Mouse (Mus musculus) retina, postnatal 7 days (tissue): ENCODE results near the gene Ppil3.
A peak's percentile ranks its signal among the peaks of the same experiment; 100 is the strongest.

Experiments
- DNase-seq: peaks from one replicate; pipeline ENCODE4 v3.0.0-alpha.2; 2012; ENCODE audit warnings: low read depth, low spot score

The Ppil3 gene

DNA sequence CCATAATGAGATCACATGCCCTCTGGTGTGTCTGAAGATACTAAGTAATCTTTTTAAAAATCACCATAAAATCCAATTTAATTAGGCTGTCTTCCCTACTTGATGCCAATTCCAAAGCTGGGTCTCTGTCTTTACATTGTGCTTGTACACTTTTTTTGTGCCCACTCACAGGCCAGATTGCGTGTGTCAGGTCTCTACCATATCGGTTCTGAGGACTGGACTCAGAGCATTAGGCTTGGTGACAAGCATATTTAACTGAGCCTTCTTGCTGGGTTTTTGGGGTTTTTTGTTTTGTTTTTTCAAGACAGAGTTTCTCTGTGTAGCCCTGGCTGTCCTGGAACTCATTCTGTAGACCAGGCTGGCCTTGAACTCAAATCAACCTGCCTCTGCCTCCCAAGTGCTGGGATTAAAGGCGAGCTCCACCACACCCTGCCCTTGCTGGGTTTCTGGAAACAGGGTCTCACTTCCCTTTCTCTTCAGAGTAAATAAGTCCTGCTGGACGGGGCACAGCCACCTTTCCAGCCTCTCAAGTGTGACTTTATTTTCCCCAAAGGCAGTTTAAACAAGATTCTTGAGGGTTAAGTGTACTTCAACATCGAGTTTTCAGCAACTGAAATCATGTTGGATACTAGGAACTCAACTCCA lies 35.6 kb downstream of the Ppil3 start:
- no peak for DNase-seq

GRCm38 (mm10) chr1:58408141-58408540 lies 37.1 kb downstream of the Ppil3 start:
- DNase-seq, result no peak

GRCm38 (mm10) chr1:58407321-58407720 lies 38.0 kb downstream of the Ppil3 start:
- no peak for DNase-seq

- DNase-seq, result no peak
Measured at GRCm38 (mm10) chr1:58403745-58404144, 41.5 kb downstream of the Ppil3 start.

- DNase-seq, result no peak
Measured at GRCm38 (mm10) chr1:58401396-58401795, 43.9 kb downstream of the Ppil3 start.

GRCm38 (mm10) chr1:58397731-58398130 lies 47.6 kb downstream of the Ppil3 start:
- no peak for DNase-seq

DNA sequence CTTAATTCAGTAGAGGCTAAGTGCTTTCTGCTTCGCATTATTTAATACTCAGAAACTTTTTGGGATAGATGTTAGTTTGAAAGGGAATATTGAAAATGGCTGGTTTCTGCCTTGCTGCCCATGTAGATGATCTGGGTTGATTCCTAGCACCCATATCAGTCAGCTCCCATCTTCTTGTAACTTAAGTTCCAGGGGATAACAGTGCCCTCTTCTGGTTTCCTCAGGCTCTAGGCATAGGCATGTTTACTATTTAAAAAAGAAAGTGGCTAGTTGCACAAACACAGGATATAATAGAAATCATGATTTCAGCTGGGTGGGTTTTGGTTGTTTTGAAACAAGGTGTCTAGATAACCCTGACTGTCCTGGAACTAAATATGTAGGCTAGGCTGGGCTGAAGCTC lies 49.1 kb downstream of the Ppil3 start:
- no peak for DNase-seq

DNA sequence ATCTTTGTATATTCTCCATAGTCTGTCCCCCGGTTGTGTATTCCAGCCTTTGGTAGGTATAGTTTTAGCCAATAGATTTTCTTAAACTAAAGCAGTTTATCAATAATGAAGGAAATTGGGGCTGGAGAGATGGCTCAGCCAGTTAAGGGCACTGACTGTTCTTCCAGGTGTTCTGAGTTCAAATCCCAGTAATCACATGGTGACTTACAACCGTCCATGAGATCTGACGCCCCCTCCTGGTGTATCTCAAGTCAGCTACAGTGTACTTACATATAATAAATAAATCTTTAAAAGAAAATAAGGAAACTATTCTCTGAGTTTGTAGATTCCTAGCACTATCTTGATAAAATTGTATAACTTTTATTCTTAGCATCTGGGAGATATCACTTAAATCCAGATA lies 49.9 kb downstream of the Ppil3 start:
- DNase-seq, result no peak

DNA sequence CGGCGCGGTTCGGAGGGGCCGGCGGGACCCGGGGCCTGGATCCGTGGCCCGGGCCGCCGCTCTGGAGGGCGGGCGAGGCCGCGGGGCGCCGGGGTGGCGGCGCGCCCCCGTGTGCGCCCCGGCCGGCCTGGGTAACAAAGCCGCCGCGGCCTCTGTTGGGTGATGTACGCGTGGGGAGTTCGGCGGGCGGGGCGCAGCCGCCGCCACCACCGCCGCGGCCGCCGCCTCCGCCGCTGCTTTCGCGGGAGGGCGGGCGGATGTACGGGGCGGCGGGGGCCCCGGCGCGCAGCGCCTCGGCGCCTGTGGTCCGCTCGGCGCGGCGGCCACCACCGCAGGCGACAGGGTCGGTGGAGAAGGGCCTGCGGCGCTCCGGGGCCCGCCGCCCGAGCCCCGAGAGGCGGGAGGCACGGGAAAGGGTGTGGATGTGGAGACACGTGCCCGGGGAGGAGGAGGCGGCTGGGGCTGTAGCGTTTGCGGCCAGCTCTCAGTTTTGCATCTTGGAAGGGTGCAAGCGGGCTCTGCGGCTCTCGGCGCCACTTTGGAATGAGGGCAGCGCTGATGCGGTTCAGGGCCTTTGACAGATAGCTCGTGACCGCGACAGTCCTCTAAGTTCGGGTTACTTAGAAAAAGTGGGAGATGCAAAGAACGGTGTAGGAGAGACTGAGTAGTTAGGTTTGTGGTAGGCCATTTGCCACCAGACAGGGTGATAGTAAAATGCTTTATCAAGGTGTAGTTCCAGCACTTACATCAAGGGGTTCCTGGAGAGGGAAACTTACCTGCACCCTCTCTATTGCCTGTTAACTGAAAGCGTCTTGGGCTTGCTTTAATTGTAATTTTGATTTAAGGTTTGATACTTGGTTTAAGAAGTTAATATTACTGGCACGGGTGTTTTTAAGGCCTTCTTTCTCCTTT lies 51.7 kb downstream of the Ppil3 start:
- DNase-seq, result no peak

DNA sequence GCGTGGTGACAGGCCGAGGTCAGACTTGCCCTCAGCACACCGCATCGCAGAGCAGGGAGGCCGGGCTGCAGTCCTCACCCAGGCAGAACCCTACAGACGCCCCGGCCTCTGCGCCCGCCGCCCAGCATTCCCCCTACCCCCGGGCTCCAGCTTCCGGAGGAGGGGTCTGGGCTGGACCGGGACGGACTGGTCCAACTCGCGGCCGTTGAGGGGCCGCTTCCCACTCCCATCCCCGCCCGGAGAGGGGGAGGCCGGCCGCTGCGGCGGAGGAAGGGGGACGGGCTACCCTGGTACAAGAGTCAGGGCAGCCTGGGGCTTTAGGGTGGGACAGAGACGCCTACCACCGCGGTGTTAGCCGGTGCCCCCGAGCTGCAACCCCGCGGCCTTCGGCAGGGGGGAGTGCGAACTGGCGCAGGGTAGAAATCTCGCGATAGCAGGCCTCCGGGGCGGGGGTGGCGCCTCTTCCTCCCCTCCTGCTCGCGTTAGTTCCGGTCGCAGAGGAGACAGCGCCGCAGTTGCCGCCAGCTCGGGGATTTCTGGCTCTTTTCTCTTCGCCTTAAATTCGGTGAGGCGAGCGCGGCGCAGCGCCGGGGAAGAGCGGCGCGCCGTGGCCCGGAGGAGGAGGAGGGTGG lies 52.5 kb downstream of the Ppil3 start, which contains the start of gene Bzw1:
TSS of gene Bzw1 (plus strand) at position 247 of the 632 bp plus-strand sequence.
- peak; percentile 88 for DNase-seq

GRCm38 (mm10) chr1:58392268-58392651 lies 53.0 kb downstream of the Ppil3 start:
- no peak for DNase-seq

- no peak for DNase-seq
Measured at GRCm38 (mm10) chr1:58391421-58392267, 53.6 kb downstream of the Ppil3 start.

- no peak for DNase-seq
Measured at GRCm38 (mm10) chr1:58382586-58383281, 62.6 kb downstream of the Ppil3 start.
